Mouse (Mus musculus) urinary bladder, postnatal 10 days (tissue): ENCODE results near the gene Olfr554.
"Not testable (repeated sequence)": the region's sequence is repeated elsewhere in the genome, so short reads cannot be mapped to it uniquely, and the experiment has no call there.

Experiments used
- DNase-seq: peaks from one replicate; pipeline ENCODE4 v3.0.0; 2022; ENCODE audit warnings: low spot score

Olfr554 gene

GRCm38 (mm10) chr7:102638132-102638531 is at the start of gene Olfr554:
TSS of gene Olfr554 (plus strand) at chr7:102638432.
- DNase-seq: no peak

DNA sequence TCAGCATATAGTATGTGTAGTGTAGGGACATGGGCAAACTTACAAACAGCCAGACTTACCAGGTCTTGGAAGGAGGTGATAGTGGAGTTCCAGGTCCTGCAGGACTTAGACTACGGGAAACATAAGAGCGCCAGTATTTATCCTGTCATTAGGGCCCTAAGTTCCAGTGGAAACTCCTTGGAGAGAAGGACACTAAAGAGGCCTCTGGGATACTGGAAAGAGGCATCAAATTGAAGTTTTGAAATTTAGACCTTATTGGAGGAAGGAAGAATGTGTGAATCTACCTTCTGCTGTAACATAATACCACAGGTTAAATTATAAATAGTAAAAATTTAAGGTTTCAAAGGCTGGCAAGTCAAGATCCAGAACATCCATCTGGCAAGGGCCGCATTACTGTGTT is 46.4 kb upstream of the Olfr554 start, which contains the start of gene Olfr551:
Gene Olfr551, minus strand, starts transcription at position 101 of the 400 bp plus-strand sequence.
- DNase-seq: no peak

DNA sequence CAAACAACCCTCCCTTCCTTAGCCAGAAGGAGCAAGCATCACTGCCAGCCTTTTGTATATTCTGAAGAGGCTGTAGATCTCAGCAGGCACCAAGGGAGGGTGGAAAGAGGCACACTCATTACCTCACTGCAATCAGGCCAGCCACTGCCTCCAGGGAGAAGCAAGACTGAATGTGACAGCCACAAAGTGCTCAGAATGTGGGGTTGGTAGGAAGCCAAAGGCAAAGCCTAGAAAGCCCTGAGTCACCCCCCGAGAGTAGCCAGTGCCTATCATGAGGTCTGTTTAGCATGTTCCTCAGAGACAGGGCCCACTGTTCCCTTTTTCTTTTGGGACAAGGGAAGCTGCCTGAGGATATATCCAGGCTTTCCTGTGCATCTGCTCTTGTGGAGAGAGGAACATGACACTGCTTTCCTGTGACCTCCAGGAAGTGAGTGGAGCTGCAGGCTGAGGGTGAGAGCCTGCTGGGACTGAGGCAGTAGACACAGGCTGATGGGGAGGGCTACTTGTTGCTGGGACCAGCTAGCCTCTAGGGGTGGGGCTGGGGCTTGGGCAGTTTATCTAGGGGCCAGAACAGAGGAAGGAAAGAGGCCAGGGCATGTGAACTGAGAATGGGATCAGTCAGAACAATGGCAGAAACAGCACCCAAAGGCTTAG is 40.7 kb upstream of the Olfr554 start, which contains the start of gene Olfr552:
Gene Olfr552, plus strand, starts transcription at position 393 of the 654 bp plus-strand sequence.
- no peak for DNase-seq

DNA sequence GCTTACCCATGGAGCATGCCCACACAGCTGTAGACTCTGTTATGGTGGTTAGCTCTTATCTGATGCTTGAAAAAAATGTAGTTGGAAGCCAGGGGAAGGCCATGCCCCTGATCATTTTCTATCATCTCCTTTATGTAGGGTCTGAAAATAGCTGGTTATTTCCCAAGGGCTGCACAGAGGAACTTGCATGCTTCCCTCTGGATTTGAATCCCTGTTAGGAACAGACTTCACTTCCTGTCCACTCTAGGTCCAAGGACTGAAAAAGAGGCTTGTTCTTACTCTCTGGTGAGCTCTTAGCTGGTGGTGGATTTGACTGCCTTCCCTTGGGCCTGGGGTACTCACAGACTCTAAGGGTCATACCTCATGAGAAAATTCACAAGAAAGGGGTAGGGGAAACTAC is 20.1 kb upstream of the Olfr554 start, which contains the start of gene Olfr553:
Gene Olfr553, minus strand, starts transcription at position 101 of the 400 bp plus-strand sequence.
- DNase-seq: no peak

DNA sequence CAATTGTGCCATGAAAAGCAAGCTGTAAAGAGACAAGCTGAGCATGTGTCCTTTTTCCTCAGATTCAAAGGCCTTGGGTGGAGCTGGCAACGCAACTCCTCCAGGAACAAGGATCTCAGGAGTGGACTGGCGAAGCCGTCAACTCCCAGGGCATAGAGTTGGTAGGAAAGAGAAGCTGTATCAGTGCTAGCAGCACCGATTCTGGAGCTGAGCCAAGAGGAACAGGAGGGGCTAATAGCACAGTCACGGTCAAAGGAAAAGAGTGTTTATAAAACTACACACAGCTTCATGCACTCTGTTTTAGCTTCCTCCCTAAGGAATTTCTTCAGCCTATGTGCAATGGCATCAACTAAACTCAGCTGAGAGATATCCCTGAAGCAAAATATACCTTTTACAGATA is 18.6 kb upstream of the Olfr554 start:
- DNase-seq: no peak

GRCm38 (mm10) chr7:102620368-102620767 is 17.9 kb upstream of the Olfr554 start:
- not testable (repeated sequence) for DNase-seq

DNA sequence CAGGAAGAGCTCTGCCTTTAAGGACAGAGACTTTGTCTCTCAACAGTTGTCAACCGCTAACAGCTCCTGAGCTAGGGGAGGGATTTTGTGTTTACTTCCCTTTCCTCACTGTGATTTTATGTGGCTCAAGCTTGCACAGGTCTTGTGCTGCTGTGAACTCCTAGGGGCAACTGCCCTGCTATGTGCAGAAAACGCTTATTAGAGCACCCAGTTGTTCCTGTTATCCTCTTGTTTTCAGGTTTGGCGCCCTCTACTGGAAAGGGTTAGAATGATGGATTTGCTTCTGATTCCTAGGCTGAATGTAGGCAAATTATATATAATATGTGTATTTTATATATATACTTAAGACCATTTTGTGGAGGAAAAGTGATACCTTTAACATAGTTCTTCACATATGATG is 1.6 kb upstream of the Olfr554 start:
- no peak for DNase-seq

DNA sequence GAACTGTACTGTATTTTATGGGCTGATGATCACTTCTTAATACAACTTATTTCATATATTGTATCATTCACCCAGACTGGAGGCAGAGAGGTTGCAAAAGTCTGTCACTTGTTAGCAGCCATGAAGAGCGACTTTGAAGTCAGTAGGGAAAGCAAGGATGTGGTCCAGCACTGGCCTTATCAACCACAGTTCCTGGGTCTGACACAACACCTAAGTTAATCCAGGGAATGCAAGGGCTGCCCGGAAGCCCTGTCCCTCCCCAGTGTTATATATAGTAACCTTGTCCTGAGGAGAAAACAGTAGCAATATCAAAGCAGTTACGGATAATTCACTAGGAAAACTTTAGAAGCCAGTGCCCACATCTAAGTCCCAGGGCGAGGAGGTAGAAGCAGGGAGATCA is 6.7 kb downstream of the Olfr554 start:
- not testable (repeated sequence) for DNase-seq

- DNase-seq: no peak
These were observed 20.3 kb downstream of the Olfr554 start, which contains the start of gene Olfr555 for GRCm38 (mm10) chr7:102658523-102658922. TSS of gene Olfr555 (plus strand) at chr7:102658823.

- DNase-seq: no peak
These were observed 26.4 kb downstream of the Olfr554 start, which contains the start of gene Olfr556 for GRCm38 (mm10) chr7:102664599-102664998. TSS of gene Olfr556 (plus strand) at chr7:102664899.

DNA sequence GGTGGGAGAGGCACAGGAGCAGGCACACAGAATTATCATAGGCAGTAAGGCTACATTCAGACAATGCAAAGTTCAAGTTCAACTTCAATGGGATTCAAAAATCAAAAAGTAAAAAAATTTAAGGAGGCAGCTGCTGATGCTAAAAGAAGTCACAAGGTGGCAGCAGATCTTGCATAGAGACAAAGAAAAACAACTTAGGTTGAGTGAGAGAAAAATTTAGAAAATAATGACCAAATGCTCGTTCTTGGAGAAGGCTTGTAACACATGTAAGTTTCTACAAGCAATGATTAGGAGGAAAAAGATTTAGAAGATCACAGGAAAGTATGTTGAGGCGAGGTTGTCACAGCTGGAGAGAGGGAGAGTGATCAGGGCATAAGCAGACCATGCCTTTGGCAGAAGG is 27.1 kb downstream of the Olfr554 start:
- no peak for DNase-seq

- DNase-seq: no peak
These were observed 38.0 kb downstream of the Olfr554 start for GRCm38 (mm10) chr7:102676225-102676624.

- DNase-seq: no peak
These were observed 43.7 kb downstream of the Olfr554 start for GRCm38 (mm10) chr7:102681916-102682315.

DNA sequence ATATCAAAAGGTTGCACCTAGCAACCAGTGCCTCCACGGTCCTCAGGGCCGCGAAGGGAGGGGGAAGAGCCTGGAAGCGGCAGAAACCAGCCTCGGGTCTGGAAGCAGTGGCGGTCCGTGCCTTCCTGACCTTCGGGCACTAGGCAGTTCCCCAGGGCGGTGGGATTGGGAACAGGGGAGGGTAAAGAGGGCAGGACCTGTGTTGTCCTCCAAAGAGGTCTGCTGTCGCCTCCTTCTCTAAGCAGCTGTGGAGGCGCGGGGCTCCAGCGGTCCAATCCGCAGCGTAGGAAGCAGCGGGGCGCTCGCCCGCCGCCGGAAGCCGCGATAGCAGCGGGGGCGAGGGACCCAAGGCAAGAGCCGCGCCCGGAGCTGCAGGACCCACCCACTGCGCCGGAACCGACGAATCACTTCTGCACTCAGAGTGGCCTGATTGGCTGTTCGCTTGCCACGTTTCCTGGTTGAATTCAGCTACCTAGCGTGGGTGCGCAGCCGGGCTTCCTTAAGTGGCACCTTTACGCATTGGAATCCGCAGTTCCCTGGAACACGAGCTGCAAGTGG is 48.8 kb downstream of the Olfr554 start, which contains the start of gene Trim68:
Gene Trim68, minus strand, starts transcription at position 384 of the 558 bp plus-strand sequence.
- DNase-seq: peak; percentile 51
